Mouse (Mus musculus): Measurements from ENCODE around the gene Stk11ip.

Gene Stk11ip

DNA sequence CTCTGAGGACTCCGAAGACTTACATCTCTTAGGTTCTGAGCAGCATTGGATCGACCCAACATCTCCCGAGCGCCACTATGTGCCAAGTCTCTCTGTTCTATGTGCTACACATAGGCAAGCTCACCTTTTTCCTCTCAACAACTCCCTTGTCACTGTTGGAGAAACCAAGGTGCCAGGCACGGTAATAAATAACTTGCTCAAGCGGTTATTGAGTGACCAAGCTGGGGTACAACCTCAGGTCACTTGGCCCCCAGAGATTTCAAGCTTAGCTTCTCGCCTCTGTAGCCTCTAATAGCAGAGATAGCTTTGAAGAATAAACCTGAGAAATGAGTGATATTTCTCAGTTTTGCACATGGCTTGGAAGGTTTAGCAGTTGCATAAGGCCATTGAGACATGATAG lies 20.2 kb downstream of the Stk11ip start:
- no peak for DNase-seq (ENCODE audit: low spot score in 2 of 2)

- no peak for DNase-seq (ENCODE audit: low spot score in 2 of 2)
Measured at GRCm38 (mm10) chr1:75544351-75544750, 23.0 kb downstream of the Stk11ip start.

- peak in 1 of 2 experiments; percentile 33 for DNase-seq (ENCODE audit: low spot score in 2 of 2)
Measured at GRCm38 (mm10) chr1:75545965-75546956, 24.9 kb downstream of the Stk11ip start, which contains the start of gene Slc4a3. Gene Slc4a3 (plus strand): TSS chr1:75546266.

DNA sequence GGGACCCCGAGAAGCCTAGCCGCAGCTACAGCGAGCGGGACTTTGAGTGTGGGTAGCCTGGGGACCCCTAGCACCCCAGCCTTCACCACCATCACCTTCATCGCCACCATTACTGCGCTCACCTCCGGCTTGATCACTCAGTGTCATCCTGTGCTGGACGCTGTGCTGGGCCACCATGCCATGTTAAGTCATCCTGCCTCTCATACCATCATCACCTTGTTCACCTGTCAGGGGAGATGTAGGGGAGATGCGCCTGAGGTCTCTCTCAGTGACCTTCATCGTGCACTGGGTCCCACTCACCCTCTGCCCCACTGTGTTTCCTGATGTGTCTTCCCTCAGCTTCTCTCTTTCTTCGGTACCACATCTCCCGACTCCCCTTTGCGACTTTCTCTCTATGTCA lies 26.0 kb downstream of the Stk11ip start:
- no peak for DNase-seq (ENCODE audit: low spot score in 2 of 2)

DNA sequence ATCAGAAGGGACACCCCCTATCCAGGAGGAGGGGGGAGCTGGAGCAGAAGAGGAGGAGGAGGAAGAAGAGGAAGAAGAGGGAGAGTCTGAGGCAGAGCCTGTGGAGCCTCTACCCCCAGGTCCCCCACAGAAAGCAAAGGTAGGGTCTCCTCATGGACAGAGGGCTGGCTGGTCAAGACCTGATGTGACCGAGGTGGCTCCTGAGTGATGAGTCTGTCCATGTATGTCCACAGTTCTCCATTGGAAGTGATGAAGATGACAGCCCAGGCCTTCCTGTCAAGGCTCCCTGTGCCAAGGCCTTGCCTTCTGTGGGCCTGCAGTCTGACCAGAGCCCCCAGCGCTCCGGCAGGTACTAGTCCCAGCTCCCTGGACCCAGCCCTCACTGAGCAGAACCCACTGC lies 26.8 kb downstream of the Stk11ip start:
- no peak for DNase-seq (ENCODE audit: low spot score in 2 of 2)

DNA sequence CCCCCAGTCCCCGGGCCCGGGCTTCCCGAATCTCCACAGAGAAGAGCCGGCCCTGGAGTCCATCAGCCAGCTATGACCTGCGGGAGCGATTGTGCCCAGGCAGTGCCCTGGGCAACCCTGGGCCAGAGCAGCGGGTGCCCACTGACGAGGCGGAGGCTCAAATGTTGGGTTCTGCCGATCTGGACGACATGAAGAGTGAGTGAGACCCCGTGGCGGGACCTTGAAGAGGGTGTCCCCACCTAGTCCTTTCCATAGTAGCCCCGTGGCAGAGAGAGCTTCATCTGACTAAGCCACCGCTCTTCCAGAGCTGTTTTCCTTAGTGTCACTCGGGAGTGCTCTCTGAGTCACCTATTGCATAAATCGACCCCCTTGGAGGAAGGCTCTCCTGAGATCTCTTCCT lies 27.5 kb downstream of the Stk11ip start:
- DNase-seq (ENCODE audit: low spot score in 2 of 2) = no peak

DNA sequence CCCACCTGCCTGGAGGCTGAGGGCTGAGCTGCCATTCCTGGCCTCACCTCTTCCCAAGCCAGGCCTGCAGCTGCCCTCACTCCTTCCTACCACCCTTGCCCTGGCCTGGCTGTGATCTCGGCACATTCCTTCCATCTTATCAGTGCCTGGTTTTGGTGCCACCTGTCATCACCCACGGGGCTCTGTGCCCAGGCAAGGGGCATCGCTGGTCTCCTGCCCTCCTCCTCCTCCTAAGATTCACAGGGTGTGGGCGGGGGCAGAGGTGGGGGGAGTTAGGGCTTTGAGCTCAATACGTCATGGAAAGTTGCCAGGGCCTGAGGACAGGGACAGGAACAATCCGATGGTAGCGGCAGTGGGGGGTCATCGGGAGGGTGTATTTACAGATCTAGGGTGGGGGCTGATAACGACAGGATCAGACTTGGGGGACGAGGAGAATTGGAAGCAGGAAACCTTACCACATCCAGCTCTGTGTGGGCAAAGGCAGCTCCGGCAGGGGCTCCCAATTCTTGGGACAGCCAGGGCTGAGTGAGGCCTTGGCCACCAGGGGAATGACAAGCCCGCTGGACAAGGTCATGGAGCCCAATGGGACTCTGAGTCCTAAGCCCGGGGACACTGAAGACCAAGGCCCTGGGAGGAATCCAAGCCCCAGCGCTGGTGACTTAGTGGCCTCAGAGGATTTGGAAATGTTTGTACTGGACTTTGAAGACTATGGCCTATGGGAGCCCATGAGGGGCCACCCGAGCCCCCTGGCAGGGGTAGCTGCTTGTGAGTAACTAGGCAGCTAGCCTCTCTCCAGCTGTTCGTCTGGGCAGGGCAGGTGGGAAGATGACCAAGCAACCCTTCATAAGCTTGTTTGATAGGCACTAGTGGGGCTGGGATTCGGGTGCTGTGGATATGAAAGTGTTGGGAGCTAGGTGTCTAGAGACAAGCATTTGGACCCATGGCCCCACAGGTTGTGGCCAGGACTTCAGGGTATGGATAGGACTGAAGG lies 28.3 kb downstream of the Stk11ip start:
- DNase-seq (ENCODE audit: low spot score in 2 of 2) = no peak

- no peak for DNase-seq (ENCODE audit: low spot score in 2 of 2)
Measured at GRCm38 (mm10) chr1:75550586-75550985, 29.3 kb downstream of the Stk11ip start.

DNA sequence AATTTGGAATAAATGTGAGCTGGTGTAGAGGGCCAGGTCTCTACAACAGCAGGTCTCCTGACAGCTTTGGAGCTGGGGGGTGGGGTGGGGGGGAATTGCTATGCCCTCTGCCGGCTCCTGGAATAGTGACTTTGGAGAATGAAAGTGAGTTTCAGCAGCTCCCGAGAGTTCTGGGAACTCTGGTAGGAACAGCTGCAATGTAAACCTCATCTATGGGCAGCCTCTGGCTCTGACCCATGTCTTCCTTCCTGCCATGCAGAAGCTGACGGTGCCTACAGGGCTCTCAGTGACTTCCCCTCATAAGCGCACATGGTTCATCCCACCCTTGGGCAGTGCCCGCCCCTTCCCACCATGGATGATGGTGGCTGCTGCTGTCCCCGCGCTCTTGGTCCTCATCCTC lies 34.4 kb downstream of the Stk11ip start:
- DNase-seq (ENCODE audit: low spot score in 2 of 2) = no peak

GRCm38 (mm10) chr1:75556143-75556781 lies 34.9 kb downstream of the Stk11ip start:
- DNase-seq (ENCODE audit: low spot score in 2 of 2) = peak in 1 of 2 experiments; percentile 61

GRCm38 (mm10) chr1:75557041-75557440 lies 35.7 kb downstream of the Stk11ip start:
- DNase-seq (ENCODE audit: low spot score in 2 of 2) = no peak

DNA sequence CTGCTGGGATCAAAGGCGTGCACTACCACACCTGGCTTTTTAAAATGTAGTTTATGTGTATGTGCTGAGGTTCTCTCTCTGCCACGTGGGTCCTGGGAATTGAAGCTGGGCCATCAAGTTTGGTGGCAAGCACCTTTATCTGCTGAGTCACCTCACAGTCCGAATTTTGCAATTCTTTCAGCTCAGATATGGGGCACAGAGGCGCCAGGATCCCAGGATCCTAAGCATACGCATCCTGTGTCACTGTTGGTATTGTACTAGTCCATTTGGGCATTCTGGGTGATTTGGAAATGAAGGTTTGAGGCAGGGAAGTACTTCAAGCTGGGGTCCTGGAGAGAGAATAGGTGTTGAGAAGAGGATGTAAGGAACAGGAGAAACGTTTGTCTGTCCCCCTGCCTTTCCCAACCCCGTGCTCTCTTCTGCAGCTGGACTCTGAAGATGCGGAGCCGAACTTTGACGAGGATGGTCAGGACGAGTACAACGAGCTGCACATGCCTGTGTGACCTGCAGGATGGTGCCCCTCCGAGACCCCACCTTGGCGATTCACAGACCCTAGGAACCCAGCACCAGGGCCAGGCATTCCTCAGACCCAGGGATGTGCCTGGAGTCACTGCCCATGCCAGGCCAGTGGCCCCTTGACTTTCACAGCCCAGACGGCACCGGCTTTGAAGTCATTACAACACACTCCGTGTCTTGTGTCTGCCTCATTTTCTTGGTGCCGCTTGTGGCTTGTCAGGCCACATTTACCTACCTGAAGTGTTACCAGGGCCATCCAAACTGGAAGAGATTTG lies 37.3 kb downstream of the Stk11ip start:
- no peak for DNase-seq (ENCODE audit: low spot score in 2 of 2)

DNA sequence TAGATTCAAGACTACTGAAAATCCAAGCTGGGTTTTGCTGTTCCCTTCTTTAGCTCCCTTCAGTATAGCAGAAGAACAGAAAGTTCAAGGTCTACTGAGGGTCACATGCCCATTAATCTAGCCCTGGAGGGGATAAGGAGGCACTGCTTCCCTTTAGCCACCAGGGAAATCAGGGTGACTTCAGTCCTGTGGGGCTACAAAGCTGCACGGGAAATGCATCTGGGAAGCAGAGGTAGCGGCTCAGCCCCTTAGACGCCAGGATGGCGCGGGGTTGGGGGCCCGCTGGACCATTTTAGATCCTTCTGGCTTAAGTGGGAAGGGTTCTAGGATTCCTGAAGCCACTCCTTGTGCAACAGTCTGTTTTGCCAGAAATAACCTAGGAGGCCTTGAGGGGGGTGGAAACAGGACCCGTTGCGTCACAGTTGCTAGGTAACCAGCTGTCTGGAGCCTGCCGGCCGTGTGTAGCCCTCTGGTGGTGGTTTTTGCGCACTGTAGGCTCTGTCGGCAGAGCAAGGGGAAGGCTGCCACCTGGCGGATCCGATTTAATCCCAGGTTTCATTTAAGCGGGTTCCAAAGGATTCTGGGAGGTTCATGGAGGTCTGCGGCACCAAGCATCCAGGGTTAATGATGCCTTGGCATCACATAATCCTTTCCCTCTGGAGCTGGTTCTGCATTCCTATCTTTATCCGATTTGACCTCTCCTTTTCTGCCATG lies 38.0 kb downstream of the Stk11ip start:
- peak; percentile 93 to 94 for DNase-seq (ENCODE audit: low spot score in 2 of 2)

DNA sequence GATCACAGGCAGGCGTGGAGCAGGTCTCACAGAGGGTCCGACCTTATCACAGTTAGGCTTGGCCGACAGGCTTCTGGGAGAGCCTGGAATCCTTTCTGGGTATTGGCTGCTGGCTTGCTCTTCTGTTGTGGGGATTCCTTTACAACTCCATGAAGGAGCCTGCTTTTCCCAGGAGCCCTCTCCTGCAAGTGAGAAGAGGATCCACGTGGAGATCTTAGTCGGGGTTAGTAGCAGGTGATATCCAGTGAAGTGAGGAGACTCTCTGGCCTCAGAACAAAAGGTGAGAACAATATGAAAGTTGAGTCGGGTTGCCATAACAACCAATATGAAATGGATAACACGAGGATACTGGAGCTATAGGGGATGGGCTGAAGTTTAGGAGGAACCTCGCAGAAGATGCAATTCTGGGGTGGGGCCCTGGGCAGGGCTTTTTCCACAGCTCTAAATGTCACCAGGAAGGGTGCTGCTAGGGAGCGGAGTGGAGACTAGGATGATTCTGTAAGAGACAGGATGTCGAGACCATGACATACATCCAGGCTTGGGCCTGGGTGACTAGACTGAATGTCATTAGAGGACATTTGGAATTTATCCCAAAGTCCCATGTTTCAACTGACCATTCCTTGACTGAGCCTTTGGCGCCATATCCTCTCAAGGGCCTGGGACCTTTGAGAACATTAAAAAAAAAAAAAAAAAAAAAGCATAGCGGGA lies 39.0 kb downstream of the Stk11ip start:
- no peak for DNase-seq (ENCODE audit: low spot score in 2 of 2)

- DNase-seq (ENCODE audit: low spot score in 2 of 2) = no peak
Measured at GRCm38 (mm10) chr1:75561221-75561897, 40.0 kb downstream of the Stk11ip start.

DNA sequence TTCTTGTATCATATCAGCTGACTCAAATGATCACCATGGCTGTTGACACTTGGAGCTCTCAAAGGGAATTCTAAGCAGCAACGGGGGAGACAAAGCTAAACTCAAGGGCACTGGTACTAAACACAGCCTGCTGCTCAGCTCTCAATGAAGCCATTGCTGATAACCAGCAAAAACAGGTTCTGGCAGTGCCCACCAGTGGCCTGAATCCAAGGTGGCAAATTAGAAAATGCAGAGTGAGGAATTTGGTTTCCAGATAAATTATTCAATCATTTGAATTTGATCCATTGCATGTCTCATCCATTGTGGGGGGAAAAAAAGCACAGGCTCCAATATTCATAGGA lies 40.5 kb downstream of the Stk11ip start:
- DNase-seq (ENCODE audit: low spot score in 2 of 2) = no peak

DNA sequence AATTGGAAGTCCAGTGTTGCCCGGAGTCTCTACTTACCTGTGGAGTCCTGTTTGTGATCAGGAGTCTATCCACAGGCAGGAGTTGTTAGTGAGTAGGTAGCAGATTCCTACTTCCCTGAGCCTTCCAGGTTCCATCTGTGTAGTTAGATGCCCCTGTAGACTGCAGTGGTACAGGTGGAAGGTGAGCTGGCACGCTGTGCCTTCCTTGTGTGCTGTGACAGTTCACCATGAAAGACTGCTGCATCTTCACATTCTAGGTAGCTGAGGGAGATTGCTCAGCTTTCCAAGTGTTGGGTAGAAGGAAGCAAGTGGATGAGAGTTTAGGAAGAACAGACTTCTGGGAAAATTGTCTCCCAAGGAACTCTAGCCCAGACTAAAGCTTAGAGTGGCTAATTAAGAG lies 42.8 kb downstream of the Stk11ip start:
- DNase-seq (ENCODE audit: low spot score in 2 of 2) = no peak

DNA sequence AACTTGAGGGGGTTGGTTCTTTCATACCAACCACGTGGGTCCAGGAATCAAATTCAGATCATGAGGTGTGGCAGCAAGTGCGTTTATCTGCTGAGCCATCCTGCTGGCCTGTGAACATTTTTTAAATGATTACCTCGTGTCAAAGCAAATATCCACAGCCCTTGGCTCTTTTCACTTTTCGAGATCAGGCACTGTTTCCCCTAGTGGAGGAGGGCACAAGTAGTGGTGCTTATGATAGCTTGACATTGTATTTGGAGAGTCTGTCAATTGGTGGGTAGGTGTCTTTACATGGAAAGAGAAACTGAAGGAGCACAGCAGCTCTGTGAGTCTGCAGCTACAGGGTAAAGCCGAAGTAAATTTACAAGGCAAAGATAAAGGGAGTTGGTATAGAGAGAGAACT lies 43.6 kb downstream of the Stk11ip start:
- no peak for DNase-seq (ENCODE audit: low spot score in 2 of 2)

DNA sequence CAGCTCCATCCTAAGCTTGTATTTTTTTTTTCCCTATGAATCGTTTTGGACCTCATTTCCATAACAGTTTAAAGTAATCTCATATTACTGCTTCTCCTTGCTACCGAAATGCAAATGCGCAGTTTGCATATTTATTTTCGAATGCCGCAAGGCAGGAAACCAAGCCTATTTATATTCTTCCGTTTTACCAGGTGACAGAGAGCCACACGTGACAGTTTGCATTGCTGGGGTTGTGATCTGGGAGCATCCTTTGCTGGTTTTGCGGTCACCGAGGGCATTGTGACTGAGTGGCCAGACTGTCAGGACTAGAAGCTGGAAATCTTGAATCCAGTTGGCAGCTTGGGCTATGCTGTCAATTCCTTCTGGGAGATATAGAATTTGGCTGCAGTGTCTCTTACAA lies 44.3 kb downstream of the Stk11ip start:
- DNase-seq (ENCODE audit: low spot score in 2 of 2) = no peak

Measured in right cerebral cortex, postnatal 36 days (tissue).